Mouse (Mus musculus): ENCODE measurements around the gene Ksr2. TPM values are rescaled to one million over a fixed set of nuclear protein-coding genes. Genes with fewer than 3 reads are reported as not detected.

The Ksr2 gene
- polyA plus RNA-seq, 1 experiment from 2014 or later = 11.3 TPM

- H3K36me3 ChIP-seq (ENCODE audit: control insufficient read depth, insufficient read depth, low read length) = no peaks in the 10 kb centered on the region
- H3K9ac ChIP-seq (replicated peaks; ENCODE audit: low read depth, low read length) = no peak overlapping the region
- no peak overlapping the region for H3K4me2 ChIP-seq (ENCODE audit: low read depth, low read length)
- 88% methylated on average over 5 of the region's 5 CpGs for WGBS
- no peaks in the 10 kb centered on the region for H3K9me3 ChIP-seq (ENCODE audit: control insufficient read depth, low read length)
- H3K4me3 ChIP-seq (ENCODE audit: low read depth, low read length) = no peak overlapping the region
- H3K27ac ChIP-seq (ENCODE audit: low read depth, low read length) = no peak overlapping the region
- no peak for ATAC-seq (ENCODE audit: low read depth)
- H3K27me3 ChIP-seq (ENCODE audit: control insufficient read depth, insufficient read depth, low read length) = no peaks in the 10 kb centered on the region
- no peaks in the 10 kb centered on the region for H3K4me1 ChIP-seq (ENCODE audit: control insufficient read depth, insufficient read depth, low read length)
Observed at GRCm38 (mm10) chr5:117577598-117577997, 163.8 kb downstream of the Ksr2 start.

DNA sequence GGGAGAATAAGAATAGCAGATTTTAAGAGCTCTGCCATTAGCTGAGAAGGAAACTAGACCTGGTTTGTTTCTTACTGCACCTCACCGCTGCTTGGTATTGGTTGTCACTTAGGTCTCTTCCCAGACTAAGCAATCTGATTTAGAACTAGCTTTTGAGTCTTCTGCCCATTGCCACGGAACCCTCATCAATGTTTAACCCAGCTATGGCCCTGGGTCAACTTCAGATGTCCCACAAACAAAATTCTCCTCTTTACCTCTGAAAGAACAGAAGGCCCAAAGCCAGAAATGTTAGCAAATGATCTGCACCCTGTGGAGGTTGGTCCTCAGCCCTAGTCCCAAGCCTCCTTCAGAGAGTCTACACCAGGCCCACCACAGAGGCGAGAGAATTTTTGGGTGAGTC lies 167.9 kb downstream of the Ksr2 start:
- H3K4me3 ChIP-seq (ENCODE audit: low read depth, low read length) = no peak overlapping the region
- no peak overlapping the region for H3K27ac ChIP-seq (ENCODE audit: low read depth, low read length)
- no peaks in the 10 kb centered on the region for H3K9me3 ChIP-seq (ENCODE audit: control insufficient read depth, low read length)
- no peaks in the 10 kb centered on the region for H3K36me3 ChIP-seq (ENCODE audit: control insufficient read depth, insufficient read depth, low read length)
- WGBS = 80% methylated on average over 3 of the region's 3 CpGs
- no peaks in the 10 kb centered on the region for H3K4me1 ChIP-seq (ENCODE audit: control insufficient read depth, insufficient read depth, low read length)
- H3K27me3 ChIP-seq (ENCODE audit: control insufficient read depth, insufficient read depth, low read length) = no peaks in the 10 kb centered on the region
- ATAC-seq (ENCODE audit: low read depth) = no peak
- no peak overlapping the region for H3K4me2 ChIP-seq (ENCODE audit: low read depth, low read length)
- no peak overlapping the region for H3K9ac ChIP-seq (replicated peaks; ENCODE audit: low read depth, low read length)

GRCm38 (mm10) chr5:117584428-117584827 lies 170.6 kb downstream of the Ksr2 start:
- Histone ChIP-seq H3K27ac (ENCODE audit: low read depth, low read length) (no peak overlapping the region), H3K9me3 (ENCODE audit: control insufficient read depth, low read length) (no peaks in the 10 kb centered on the region), H3K4me1 (ENCODE audit: control insufficient read depth, insufficient read depth, low read length) (no peaks in the 10 kb centered on the region), H3K4me2 (ENCODE audit: low read depth, low read length) (no peak overlapping the region), H3K4me3 (ENCODE audit: low read depth, low read length) (no peak overlapping the region), H3K27me3 (ENCODE audit: control insufficient read depth, insufficient read depth, low read length) (no peaks in the 10 kb centered on the region), H3K36me3 (ENCODE audit: control insufficient read depth, insufficient read depth, low read length) (no peaks in the 10 kb centered on the region), H3K9ac (replicated peaks; ENCODE audit: low read depth, low read length) (no peak overlapping the region)
- 65% methylated on average over 1 of the region's 1 CpGs for WGBS
- no peak for ATAC-seq (ENCODE audit: low read depth)

DNA sequence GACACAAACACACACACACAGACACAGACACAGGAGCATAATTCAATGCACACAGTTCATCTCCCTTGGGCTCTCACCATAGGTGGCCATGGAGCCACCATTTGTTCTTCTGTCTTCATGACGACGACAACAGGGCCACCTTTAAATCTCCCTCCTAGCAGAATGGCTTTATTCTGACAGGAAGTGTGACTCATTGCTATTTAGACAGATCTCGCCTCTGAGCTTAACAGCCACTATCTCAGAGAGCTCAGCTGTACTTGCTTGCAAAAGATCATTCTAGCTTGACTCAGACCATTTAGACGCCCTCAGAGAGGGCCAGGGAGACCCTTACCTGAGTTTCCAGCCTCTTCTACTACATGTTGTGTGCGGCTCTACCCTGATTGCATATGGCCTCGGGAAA lies 175.5 kb downstream of the Ksr2 start:
- Histone ChIP-seq H3K4me3 (ENCODE audit: low read depth, low read length) (no peak overlapping the region), H3K4me2 (ENCODE audit: low read depth, low read length) (no peak overlapping the region), H3K27me3 (ENCODE audit: control insufficient read depth, insufficient read depth, low read length) (no peaks in the 10 kb centered on the region), H3K27ac (ENCODE audit: low read depth, low read length) (no peak overlapping the region), H3K4me1 (ENCODE audit: control insufficient read depth, insufficient read depth, low read length) (no peaks in the 10 kb centered on the region), H3K9me3 (ENCODE audit: control insufficient read depth, low read length) (no peaks in the 10 kb centered on the region), H3K9ac (replicated peaks; ENCODE audit: low read depth, low read length) (no peak overlapping the region), H3K36me3 (ENCODE audit: control insufficient read depth, insufficient read depth, low read length) (no peaks in the 10 kb centered on the region)
- WGBS = 53% methylated on average over 6 of the region's 6 CpGs
- no peak for ATAC-seq (ENCODE audit: low read depth)

DNA sequence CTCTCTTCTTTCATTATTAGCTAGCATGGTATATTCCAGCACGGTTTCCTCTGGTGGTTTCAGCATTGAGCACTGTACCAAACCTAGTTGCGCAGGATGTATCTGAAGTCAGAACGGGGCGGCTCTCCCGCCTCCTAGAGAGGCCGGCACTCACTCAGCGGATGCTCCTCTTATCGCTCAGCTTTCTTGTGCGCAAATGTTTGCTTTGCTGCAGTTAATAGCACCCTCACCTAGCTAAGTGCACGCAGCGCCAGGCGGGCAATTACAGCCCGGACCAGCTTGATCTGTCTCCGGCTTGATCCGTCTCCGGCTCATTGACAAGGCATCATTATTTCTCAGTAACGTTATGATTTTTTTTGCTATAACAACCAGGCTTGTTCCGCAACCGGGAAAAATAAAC lies 179.5 kb downstream of the Ksr2 start:
- no peaks in the 10 kb centered on the region for H3K36me3 ChIP-seq (ENCODE audit: control insufficient read depth, insufficient read depth, low read length)
- H3K4me1 ChIP-seq (ENCODE audit: control insufficient read depth, insufficient read depth, low read length) = no peaks in the 10 kb centered on the region
- WGBS = 52% methylated on average over 19 of the region's 19 CpGs
- H3K27me3 ChIP-seq (ENCODE audit: control insufficient read depth, insufficient read depth, low read length) = no peaks in the 10 kb centered on the region
- H3K9ac ChIP-seq (replicated peaks; ENCODE audit: low read depth, low read length) = no peak overlapping the region
- H3K4me2 ChIP-seq (ENCODE audit: low read depth, low read length) = no peak overlapping the region
- ATAC-seq (ENCODE audit: low read depth) = no peak
- H3K27ac ChIP-seq (ENCODE audit: low read depth, low read length) = no peak overlapping the region
- no peaks in the 10 kb centered on the region for H3K9me3 ChIP-seq (ENCODE audit: control insufficient read depth, low read length)
- no peak overlapping the region for H3K4me3 ChIP-seq (ENCODE audit: low read depth, low read length)

GRCm38 (mm10) chr5:117596803-117597202 lies 183.0 kb downstream of the Ksr2 start:
- Histone ChIP-seq H3K4me1 (ENCODE audit: control insufficient read depth, insufficient read depth, low read length) (no peaks in the 10 kb centered on the region), H3K4me2 (ENCODE audit: low read depth, low read length) (no peak overlapping the region), H3K9me3 (ENCODE audit: control insufficient read depth, low read length) (no peaks in the 10 kb centered on the region), H3K36me3 (ENCODE audit: control insufficient read depth, insufficient read depth, low read length) (no peaks in the 10 kb centered on the region), H3K4me3 (ENCODE audit: low read depth, low read length) (no peak overlapping the region), H3K27me3 (ENCODE audit: control insufficient read depth, insufficient read depth, low read length) (no peaks in the 10 kb centered on the region), H3K9ac (replicated peaks; ENCODE audit: low read depth, low read length) (no peak overlapping the region), H3K27ac (ENCODE audit: low read depth, low read length) (no peak overlapping the region)
- ATAC-seq (ENCODE audit: low read depth) = no peak
- WGBS = 88% methylated on average over 3 of the region's 3 CpGs

- 71% methylated on average over 9 of the region's 9 CpGs for WGBS
- H3K9me3 ChIP-seq (ENCODE audit: control insufficient read depth, low read length) = no peaks in the 10 kb centered on the region
- H3K4me3 ChIP-seq (ENCODE audit: low read depth, low read length) = no peak overlapping the region
- no peaks in the 10 kb centered on the region for H3K36me3 ChIP-seq (ENCODE audit: control insufficient read depth, insufficient read depth, low read length)
- H3K27me3 ChIP-seq (ENCODE audit: control insufficient read depth, insufficient read depth, low read length) = no peaks in the 10 kb centered on the region
- no peak overlapping the region for H3K4me2 ChIP-seq (ENCODE audit: low read depth, low read length)
- no peak for ATAC-seq (ENCODE audit: low read depth)
- no peaks in the 10 kb centered on the region for H3K4me1 ChIP-seq (ENCODE audit: control insufficient read depth, insufficient read depth, low read length)
- no peak overlapping the region for H3K9ac ChIP-seq (replicated peaks; ENCODE audit: low read depth, low read length)
- H3K27ac ChIP-seq (ENCODE audit: low read depth, low read length) = no peak overlapping the region
Observed at GRCm38 (mm10) chr5:117602026-117602425, 188.2 kb downstream of the Ksr2 start.

DNA sequence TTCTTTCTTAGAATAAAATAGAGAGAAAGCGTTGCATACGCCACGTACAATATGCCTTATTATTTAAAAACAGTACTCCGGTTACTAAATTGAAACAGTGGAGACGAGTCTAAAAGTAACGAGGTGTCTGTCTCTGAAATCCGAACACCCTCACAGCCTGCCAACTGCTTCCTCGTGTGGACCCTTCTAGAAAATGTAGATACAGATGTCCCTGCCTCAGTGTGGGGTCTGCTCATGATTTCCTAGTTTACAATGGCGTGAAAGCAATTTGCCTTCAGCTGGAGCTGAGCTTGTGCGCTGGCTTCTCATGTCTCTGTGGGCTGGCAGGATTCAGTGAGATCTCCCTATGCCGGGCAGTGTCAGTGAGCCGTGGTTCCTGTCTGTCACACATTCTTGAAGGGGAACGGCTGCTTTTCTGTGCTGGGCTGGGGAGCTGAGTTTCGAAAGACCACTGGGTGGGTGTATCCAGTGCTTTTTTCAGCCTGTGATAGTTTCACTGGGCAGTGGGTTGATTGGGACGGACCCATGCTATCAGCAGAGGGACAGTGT lies 194.0 kb downstream of the Ksr2 start:
- ATAC-seq (ENCODE audit: low read depth) = no peak
- Histone ChIP-seq H3K36me3 (ENCODE audit: control insufficient read depth, insufficient read depth, low read length) (no peaks in the 10 kb centered on the region), H3K27me3 (ENCODE audit: control insufficient read depth, insufficient read depth, low read length) (no peaks in the 10 kb centered on the region), H3K9ac (replicated peaks; ENCODE audit: low read depth, low read length) (no peak overlapping the region), H3K4me1 (ENCODE audit: control insufficient read depth, insufficient read depth, low read length) (no peaks in the 10 kb centered on the region), H3K27ac (ENCODE audit: low read depth, low read length) (no peak overlapping the region), H3K4me3 (ENCODE audit: low read depth, low read length) (no peak overlapping the region), H3K4me2 (ENCODE audit: low read depth, low read length) (no peak overlapping the region), H3K9me3 (ENCODE audit: control insufficient read depth, low read length) (no peaks in the 10 kb centered on the region)
- WGBS = 77% methylated on average over 15 of the region's 15 CpGs

DNA sequence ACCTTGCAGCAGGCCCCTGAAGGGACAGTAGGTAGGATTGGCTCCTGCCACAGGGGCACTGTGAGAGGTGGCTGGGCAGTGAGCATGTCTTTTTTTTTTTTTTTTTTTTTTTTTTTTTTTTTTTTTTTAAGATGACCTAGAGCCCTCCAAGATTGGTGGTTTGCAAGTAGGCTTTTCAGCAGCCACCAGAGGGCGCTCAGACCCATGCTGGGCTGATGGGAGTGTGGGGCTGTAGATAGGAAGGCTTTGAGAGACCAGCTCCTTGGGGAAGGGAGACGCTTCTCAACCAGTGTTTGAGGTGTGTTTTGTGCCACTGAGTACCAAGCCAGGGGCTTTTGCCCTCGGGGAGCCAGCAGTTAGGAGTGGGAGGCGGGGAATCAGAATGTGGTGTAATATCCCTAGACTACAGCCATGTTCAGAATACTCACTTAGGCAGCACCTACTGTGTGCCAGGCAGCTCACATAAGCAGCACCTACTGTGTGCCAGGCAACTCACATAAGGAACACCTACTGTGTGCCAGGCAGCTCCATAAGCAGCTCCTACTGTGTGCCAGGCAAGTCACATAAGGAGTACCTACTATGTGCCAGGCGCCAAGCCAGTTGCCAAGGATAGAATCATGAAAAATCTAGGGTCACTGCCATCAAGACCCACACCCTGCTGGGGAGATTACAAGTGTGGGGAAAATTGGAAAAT lies 200.7 kb downstream of the Ksr2 start:
- no peak overlapping the region for H3K27ac ChIP-seq (ENCODE audit: low read depth, low read length)
- no peak overlapping the region for H3K4me2 ChIP-seq (ENCODE audit: low read depth, low read length)
- no peak overlapping the region for H3K4me3 ChIP-seq (ENCODE audit: low read depth, low read length)
- no peaks in the 10 kb centered on the region for H3K4me1 ChIP-seq (ENCODE audit: control insufficient read depth, insufficient read depth, low read length)
- H3K27me3 ChIP-seq (ENCODE audit: control insufficient read depth, insufficient read depth, low read length) = no peaks in the 10 kb centered on the region
- no peak for ATAC-seq (ENCODE audit: low read depth)
- no peak overlapping the region for H3K9ac ChIP-seq (replicated peaks; ENCODE audit: low read depth, low read length)
- 35% methylated on average over 5 of the region's 5 CpGs for WGBS
- H3K9me3 ChIP-seq (ENCODE audit: control insufficient read depth, low read length) = no peaks in the 10 kb centered on the region
- no peaks in the 10 kb centered on the region for H3K36me3 ChIP-seq (ENCODE audit: control insufficient read depth, insufficient read depth, low read length)
